Mouse (Mus musculus) kidney, embryonic 15.5 days (tissue): ENCODE data around the gene Prl3b1. TPM values are rescaled to one million over a fixed set of nuclear protein-coding genes. Genes with fewer than 3 reads are reported as not detected.

ENCODE experiments used
- ATAC-seq: fragments of 200-750 bp; cut with Nextera tagmentation; replicated peaks from 2 replicates; pipeline ENCODE4 v1.8.0; 2017; ENCODE audit warnings: moderate TSS enrichment; ENCODE audit not compliant: low FRiP score
- H3K27ac ChIP-seq: fragments of 300-500 bp; sonication (generic); 2 replicates; pipeline ENCODE4 v1.5.1; 2015; ENCODE audit warnings: mild to moderate bottlenecking, inconsistent platforms
- H3K27me3 ChIP-seq: fragments of 300-500 bp; sonication (generic); 2 replicates; pipeline ENCODE4 v1.6.1; 2015; ENCODE audit warnings: inconsistent platforms
- H3K36me3 ChIP-seq: fragments of 300-500 bp; sonication (generic); 2 replicates; pipeline ENCODE4 v1.6.1; 2015; ENCODE audit warnings: inconsistent platforms
- H3K4me1 ChIP-seq: fragments of 300-500 bp; sonication (generic); 2 replicates; pipeline ENCODE4 v1.6.1; 2015; ENCODE audit warnings: inconsistent platforms
- H3K4me2 ChIP-seq: fragments of 300-500 bp; sonication (generic); 2 replicates; pipeline ENCODE4 v1.6.1; 2015; ENCODE audit warnings: moderate library complexity, mild to moderate bottlenecking, inconsistent platforms
- H3K4me3 ChIP-seq: fragments of 300-500 bp; sonication (generic); replicated peaks from 2 replicates; pipeline ENCODE4 v1.5.1; 2015; ENCODE audit warnings: mild to moderate bottlenecking, inconsistent platforms
- H3K9ac ChIP-seq: fragments of 300-500 bp; sonication (generic); 2 replicates; pipeline ENCODE4 v1.6.1; 2015; ENCODE audit warnings: mild to moderate bottlenecking, inconsistent platforms
- H3K9me3 ChIP-seq: fragments of 300-500 bp; sonication (generic); replicated peaks from 2 replicates; pipeline ENCODE4 v1.6.1; 2016; ENCODE audit warnings: inconsistent platforms
- WGBS: fragments of 180-500 bp; shearing (Covaris S2); methylation state at CpG from one replicate; pipeline ENCODE4 v1.1.7; 2015; ENCODE audit warnings: mixed read lengths; 5-methylcytosine and 5-hydroxymethylcytosine counted together
- polyA plus RNA-seq: library from polyadenylated mRNA; unstranded; fragments of >200 nt; fragmentation: Nextera tagmentation; extraction: Ambion mirVana; gene quantifications from 2 replicates; pipeline ENCODE4 v1.2.1, GENCODE M21; 2015

The Prl3b1 gene
- polyA plus RNA-seq, result 0.32 TPM in 1 of 2 replicates, not detected in the other

GRCm38 (mm10) chr13:27241547-27241946, at the start of gene Prl3b1:
TSS of gene Prl3b1 (plus strand) at chr13:27241847.
- Histone ChIP-seq H3K9ac (no peak within 1 kb of the TSS), H3K9me3 (no peaks in the 10 kb centered on the region), H3K4me2 (no peak within 1 kb of the TSS), H3K36me3 (no peaks in the 10 kb centered on the region), H3K27me3 (no peaks in the 10 kb centered on the region), H3K27ac (no peak within 1 kb of the TSS), H3K4me3 (no peak within 1 kb of the TSS), H3K4me1 (no peaks in the 10 kb centered on the region)
- 90% methylated on average over 1 of the region's 1 CpGs for WGBS
- ATAC-seq, result no peak

- Histone ChIP-seq H3K4me1 (no peaks in the 10 kb centered on the region), H3K27ac (no peak within 1 kb of the TSS), H3K4me2 (no peak within 1 kb of the TSS), H3K4me3 (no peak within 1 kb of the TSS), H3K9me3 (no peaks in the 10 kb centered on the region), H3K27me3 (no peaks in the 10 kb centered on the region), H3K36me3 (no peaks in the 10 kb centered on the region), H3K9ac (no peak within 1 kb of the TSS)
- 85% methylated on average over 1 of the region's 1 CpGs for WGBS
- ATAC-seq, result no peak
Observed at GRCm38 (mm10) chr13:27196359-27196758, 45.3 kb upstream of the Prl3b1 start, which contains the start of gene Prl3c1. TSS of gene Prl3c1 (plus strand) at chr13:27196659.

DNA sequence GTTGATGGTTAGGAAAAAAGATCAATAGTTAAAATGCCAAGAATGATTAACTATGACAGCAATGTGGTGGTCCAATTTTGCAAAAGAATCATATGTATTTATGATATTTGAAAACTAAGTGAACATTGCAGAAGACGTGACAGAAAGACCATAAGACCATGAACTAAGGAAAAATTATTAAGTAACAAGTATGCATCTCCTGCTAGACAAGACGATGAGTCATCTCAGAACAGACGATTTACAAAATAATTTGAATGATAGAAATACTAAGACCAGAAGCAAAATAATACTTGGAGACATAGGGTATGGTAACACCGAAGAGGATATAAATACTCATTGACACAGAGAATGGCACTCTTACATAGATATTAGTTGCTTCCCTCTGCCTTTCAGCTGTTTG, 17.5 kb downstream of the Prl3b1 start, which contains the start of gene Prl3a1:
Gene Prl3a1 (plus strand): TSS at position 301 of the 400 bp plus-strand sequence.
- no peak within 1 kb of the TSS for H3K4me2 ChIP-seq
- H3K27me3 ChIP-seq, result no peaks in the 10 kb centered on the region
- H3K36me3 ChIP-seq, result no peaks in the 10 kb centered on the region
- WGBS, result 86% methylated on average over 4 of the region's 4 CpGs
- H3K9me3 ChIP-seq, result no peaks in the 10 kb centered on the region
- no peaks in the 10 kb centered on the region for H3K4me1 ChIP-seq
- no peak within 1 kb of the TSS for H3K27ac ChIP-seq
- H3K9ac ChIP-seq, result no peak within 1 kb of the TSS
- H3K4me3 ChIP-seq, result no peak within 1 kb of the TSS
- no peak for ATAC-seq

Other genes with a start within 250 kb of the Prl3b1 start
- not detected in 2 replicates for gene Prl, start 184.3 kb upstream of the Prl3b1 start, polyA plus RNA-seq
- not detected in 2 replicates for gene Prl3d1, start 147.7 kb upstream of the Prl3b1 start, polyA plus RNA-seq
- not detected in 2 replicates for gene Prl3d2, start 120.1 kb upstream of the Prl3b1 start, polyA plus RNA-seq
- not detected in 2 replicates for gene Prl3d3, start 85.1 kb upstream of the Prl3b1 start, polyA plus RNA-seq
- gene Prl3c1, start 45.2 kb upstream of the Prl3b1 start, polyA plus RNA-seq, result not detected in 2 replicates
- gene Prl3a1, start 17.6 kb downstream of the Prl3b1 start, polyA plus RNA-seq, result not detected in 2 replicates
- not detected in 2 replicates for gene Prl6a1, start 70.8 kb downstream of the Prl3b1 start, polyA plus RNA-seq
- not detected in 2 replicates for gene Prl8a2, start 103.8 kb downstream of the Prl3b1 start, polyA plus RNA-seq
- gene Prl2b1, start 149.0 kb downstream of the Prl3b1 start, polyA plus RNA-seq, result not detected in 2 replicates
- not detected in 2 replicates for gene Prl8a6, start 196.8 kb downstream of the Prl3b1 start, polyA plus RNA-seq